Mouse (Mus musculus) megakaryocyte progenitor cell, adult 5-6 weeks (primary cell): ENCODE measurements around the gene Tsc1. TPM values are rescaled to one million over a fixed set of nuclear protein-coding genes. Genes with fewer than 3 reads are reported as not detected.

Experiments
- ATAC-seq: replicated peaks from 2 replicates; pipeline ENCODE4 v1.8.0; 2016; ENCODE audit warnings: mild to moderate bottlenecking, moderate TSS enrichment, inconsistent platforms; ENCODE audit not compliant: poor library complexity
- total RNA-seq, 2 experiments: library from RNA; stranded (forward) in 1 of 2; stranded (reverse) in 1 of 2; fragments of 157-497, 149-512 nt in 1 of 2; fragments of 200-1000 nt in 1 of 2; gene quantifications; 2 replicates each; pipeline versions ENCODE4 v1.2.3 to v1.2.4; 2015 to 2017

The Tsc1 gene
- total RNA-seq, 2 experiments from 2014 or later: 7.1 to 9.4 TPM

DNA sequence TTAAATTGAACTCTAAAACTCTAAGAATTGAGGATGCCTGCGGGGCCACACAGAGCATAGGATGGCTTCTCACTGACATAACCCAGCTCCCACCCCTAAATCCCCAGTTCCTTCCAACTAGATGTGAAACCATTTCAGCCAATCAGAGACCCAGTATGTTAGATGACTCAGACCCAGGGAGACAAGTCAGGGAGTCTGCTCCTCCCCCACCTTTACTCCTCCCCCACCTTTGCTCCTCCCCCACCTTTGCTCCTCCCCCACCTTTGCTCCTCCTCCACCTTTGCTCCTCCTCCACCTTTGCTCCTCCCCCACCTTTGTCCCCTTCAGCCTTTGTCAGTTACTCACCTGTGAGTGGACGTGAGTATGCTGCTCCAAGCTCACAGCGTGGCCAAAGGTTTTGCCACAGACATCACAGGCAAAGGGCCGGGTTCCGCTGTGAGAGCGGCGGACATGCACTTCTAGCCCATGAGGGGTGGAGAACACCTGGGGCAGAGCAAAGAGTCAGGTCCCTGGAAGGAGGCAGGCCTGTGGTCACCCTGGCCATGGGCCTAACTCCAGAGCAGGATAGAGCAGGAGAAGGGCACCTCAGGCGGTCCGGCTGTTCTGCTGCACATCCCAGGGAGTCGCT is 28.5 kb upstream of the Tsc1 start:
- ATAC-seq: no peak

DNA sequence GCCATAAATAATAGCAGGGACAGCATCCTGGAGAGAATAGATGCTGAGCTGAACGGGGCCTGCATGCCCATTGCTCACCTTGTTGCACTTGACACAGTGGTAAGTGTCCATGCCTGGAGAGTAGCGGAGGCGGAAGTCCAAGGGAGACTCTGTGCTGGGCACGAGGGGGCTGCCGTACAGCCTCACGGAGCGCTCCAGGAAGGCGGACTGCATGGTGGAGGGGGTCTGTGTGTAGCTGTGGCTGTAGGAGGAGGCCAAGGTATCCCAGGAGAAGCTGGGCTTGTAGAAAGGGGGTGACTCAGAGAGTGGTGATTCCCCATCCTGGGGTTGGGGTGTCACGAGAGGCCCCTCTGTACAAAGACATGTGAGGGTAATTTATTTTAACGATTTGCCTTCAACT is 27.4 kb upstream of the Tsc1 start:
- no peak for ATAC-seq

DNA sequence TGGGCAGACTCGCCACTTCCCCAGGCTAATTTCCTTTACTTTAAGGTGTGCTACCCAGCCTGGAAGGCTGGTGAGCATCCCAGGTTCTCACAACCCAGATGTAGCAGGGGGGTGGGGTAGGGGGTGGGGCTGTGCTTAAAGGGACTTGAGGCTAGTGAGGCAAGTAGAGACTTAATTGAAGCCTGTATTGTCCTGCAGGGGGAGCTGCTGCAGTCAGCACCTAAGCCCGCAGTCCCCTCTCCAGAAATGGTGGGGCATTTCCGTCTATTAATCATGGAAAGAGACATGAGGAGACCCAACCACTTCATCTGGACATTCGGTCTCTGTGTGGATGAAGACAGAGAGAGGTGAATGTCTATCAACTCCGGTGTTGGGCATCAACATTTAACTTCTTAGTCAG is 24.7 kb upstream of the Tsc1 start:
- peak; percentile 47 for ATAC-seq

DNA sequence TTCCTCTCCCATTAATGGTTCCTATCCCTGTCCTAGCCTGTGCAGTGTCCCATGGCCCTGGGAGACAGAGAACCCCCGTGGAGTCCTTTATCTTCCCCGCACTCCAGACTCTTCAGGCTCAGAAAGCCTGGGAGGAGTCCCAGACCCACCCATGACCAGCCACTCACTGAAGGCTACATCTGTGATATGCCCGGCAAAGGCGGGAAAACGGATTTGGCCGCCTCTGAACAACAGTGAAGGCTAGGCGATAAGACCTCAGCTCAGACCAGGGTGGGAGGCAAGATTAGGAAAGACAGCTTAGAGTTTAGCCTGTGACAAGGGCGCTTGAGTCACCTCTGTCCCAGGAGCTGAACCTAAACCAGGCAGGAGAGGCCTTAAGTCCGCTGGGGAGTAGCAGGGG is 24.2 kb upstream of the Tsc1 start:
- peak; percentile 45 for ATAC-seq

DNA sequence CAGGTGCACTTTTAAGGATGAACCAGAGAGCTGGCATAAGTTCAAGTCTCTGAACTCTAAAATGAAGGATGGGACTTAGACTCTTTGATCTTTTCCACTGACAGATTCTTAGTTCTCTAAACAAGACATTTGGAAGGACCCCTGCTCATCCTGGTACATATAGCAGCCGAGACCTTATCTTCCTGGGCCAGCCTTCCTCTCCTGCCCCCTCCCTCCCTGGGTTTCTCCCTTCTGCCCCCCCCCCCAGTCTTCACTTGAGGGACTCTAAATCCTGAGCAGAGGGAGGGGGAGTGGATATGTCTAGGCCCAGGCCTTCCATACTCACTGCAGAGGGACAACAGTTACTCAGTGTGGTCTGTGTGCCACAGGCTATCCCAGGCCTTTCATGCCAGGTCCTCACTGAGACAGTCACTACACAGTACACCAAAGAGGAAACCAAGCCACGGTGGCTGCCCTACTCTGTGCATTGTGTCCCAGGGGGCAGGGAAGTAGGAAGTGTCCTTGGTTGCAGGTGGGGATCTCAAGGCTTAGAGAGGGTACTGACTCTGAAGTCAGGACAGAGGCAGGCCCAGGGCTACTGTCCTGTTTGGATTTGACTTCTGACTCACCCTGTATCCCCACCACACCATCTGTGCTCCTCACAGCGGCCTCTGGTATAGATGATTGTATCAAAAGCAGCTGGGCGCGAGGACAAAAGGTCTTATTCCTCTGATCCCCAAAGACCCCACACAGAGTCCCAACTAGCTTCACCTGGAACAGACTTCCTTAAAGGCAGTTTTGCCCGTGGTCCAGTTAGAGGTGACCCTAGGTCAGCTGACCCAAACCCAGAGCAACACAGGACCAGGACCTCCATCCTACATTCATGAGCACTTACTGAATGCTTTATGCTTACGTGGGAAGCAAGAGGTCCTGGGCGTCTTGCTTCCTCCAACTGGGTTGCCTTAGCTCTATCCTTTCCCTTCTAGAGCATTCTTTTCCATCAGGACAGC is 23.2 kb upstream of the Tsc1 start:
- ATAC-seq: no peak

DNA sequence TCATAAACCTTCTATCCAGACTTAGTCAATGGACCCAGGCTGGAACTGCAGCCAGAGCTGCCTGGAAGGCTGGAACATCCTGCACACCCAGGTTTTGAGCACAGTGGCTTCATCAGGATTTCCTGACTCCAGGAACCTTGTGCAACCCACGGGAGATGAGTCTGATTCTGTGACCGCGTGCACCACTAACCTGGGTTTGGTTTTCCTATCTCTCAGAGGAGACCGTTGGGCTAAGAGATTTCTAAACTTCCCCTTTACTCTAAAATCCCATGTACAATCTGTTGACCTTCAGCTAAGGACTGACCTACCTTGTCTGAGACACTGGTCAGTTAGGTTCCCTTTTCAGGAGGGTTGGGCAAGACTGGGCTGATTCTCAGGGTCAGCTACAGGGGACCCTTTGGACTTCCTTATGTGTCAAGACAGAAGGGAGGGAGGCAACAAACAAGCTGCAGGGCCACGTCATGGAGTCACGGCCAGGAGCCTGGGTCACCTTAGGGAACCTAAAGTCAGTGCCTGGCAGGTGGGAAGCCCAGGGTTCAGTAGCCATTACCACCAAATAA is 22.2 kb upstream of the Tsc1 start:
- ATAC-seq: peak; percentile 8; the same call in 1 of the 2 replicates

DNA sequence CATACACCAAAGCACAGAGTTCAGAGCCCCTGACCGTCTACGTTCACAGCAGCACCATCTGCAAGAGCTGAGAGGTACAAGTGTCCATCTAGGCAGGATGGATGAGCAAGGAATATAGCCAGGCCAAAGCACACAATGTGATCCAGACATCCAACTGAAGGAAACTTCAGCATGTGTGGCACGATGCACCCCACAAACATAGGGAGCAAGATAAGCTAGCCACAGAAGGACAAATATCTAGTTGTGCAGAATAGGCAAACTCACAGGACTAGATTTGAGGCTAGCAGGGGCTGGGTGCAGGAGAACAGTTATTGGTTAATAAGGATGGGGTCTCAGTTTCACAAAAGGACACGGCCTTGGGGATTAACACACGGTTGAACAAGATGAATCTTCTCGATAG is 21.7 kb upstream of the Tsc1 start:
- ATAC-seq: no peak

DNA sequence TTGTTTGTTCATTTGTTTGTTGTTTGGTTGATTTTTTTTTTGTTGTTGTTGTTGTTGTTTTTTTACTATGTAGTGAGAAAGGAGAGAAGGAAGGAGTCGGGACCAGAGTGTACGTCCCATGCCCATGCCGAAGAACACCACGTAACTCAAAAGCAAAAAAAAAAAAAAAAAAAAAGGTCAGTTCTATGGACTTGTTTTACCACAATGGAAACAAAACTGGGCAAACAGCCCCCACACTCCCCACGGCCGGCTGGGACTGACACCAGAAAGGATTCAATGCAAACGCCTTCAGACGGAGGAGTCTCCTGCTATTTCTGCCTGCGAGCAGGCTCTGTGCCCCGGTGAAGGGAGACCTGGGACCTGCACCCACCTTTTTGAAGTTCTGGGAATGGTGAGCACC is 20.5 kb upstream of the Tsc1 start:
- no peak for ATAC-seq

DNA sequence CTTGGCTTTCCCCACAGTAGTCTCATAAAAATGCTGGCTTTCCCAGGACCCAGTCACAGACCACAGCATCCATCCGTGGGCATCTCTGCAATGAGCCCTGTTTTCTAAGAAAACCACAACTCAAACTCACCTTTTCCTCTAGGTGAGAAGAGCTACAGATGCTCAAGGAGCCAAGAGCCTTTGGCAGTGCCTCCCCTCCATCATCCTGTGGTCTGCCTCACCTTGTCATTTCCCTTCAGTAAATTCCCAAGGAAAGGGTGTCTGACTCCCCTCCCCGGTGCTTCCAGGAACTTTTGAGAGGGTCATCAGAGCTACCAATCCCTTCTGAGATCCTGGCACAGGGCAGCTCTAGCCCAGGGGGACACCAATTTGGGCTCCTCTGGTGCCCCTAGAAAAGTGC is 19.9 kb upstream of the Tsc1 start:
- no peak for ATAC-seq

DNA sequence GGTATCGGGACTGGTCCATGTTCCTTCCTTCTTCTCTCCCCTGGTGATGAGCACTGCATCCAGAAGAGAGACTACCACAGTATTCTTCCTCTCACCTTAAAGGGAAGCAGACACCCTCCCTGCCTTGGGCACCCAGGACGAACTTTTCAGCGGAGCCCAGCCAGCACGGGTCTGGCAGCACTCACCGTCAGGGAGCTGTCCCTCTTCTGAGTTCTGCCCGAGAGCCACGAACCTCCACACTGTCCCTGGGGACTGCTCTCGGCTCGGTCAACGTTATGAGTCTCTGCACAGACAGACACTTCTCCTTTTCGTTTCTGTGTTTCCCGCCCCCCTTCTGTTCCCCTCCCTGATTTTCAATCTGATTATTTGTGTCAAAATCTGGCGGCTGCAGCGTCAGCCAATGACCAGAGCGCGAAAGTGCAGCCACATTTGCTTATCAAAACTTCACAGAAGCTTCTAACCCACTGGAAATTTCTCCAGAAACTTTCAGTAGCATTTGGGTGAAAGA is 19.3 kb upstream of the Tsc1 start, which contains the start of gene Gfi1b:
Gene Gfi1b, minus strand, starts transcription at position 319 of the 508 bp plus-strand sequence.
- ATAC-seq: peak; percentile 56

DNA sequence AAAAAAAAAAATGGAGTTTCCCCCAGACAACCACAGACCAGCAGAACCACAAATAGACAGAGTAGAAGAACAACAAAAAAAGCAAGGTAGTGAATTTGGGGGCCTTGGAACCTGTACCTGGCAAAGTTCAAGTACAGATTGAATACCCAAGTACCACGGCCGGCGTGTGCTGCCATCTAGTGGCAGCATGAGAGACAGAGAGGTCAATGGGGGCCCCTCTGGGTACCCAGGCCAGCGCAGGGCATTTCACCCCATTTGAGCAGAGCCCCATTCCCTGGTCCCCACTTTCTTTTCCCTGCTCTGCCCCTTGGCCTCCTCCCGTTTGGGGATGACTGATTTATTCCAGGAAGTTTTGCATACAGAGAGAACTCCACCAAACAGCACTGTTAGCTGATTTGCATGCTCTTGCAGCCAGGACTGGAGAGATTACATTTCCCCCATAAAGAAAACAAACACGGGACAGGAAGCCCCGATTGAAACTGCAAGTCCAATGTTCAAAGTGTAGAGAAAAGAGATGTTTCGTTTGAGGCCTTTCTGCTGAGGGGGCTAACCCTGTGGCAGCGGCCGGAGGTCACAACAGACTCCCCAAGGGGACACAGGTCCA is 18.4 kb upstream of the Tsc1 start:
- peak; percentile 45 for ATAC-seq

DNA sequence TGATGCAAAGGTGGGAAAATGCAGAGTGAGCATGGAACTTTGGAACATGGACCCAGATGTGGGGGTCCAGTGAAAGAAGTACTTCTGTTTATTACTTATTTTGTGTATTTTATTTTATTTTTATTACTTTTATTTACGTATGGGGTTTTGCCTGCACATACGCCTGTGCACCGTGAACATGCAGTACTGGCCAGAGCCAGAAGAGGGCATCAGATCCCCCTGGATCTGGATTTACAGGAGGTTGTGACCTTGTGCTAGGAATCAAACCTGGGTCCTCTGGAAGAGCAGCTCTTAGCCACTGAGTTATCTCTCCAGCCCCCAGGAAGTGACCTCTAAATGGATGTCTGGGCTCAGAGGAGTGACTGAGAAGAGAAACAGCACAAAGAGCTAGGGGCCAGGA is 16.2 kb upstream of the Tsc1 start:
- no peak for ATAC-seq

DNA sequence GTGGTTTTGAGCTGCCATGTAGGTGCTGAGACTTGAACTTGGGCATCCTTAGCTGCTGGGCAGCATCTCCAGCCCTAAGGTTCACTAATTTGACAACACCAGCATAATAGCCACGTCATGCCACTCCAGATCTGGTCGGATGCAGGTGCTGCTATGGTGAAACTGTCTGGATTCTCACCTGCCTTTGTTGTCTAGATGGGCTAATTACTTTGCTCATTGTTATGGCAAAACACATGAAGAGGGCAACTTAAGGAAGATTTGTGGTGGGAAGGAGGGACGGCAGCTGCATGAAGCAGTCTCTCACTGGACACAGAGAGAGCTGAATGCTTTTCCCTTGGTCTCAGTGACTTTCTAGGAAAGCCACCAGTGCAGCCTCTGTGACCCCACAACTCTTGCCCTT is 15.0 kb upstream of the Tsc1 start:
- ATAC-seq: no peak

DNA sequence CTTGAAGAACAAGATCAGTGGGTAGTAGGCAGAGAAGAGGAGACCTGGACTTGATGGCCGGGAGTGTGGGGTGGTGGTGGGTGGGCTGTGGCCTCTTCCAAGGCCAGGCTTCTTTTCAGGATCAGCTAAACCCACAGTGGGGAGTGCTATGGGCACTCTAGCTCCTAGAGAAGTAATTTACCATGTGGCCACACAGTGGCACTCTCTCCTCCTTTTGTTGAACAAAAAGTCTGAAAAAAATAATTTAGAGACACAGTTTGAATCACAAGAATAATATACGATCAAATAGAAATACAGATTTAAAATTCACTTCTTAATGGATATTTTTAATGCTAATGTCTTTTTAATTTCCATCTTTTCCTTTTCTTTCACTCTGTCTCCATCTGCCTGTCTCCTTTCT is 13.0 kb upstream of the Tsc1 start:
- peak; percentile 44; the same call in 1 of the 2 replicates for ATAC-seq

DNA sequence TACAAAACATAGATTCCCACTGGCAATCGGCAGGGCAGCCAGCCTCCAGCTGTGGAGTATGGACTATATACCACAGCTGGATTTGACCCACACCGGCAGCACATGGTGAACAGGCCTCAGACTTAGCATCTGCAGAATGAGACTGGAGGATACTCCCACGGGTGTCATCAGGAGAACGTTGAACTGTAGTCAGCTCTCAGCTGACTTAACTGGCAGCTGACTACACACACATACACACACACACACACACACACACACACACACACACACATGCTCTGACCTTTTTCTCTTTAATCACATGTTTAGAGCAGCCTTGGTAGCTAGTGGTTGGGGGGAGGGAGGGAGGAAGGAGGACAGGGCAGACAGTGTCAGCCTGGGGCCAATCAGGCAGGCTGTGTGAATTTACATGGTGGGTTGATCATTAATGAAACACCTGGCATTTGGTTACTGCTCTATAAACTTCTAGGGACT is 11.1 kb upstream of the Tsc1 start:
- no peak for ATAC-seq

DNA sequence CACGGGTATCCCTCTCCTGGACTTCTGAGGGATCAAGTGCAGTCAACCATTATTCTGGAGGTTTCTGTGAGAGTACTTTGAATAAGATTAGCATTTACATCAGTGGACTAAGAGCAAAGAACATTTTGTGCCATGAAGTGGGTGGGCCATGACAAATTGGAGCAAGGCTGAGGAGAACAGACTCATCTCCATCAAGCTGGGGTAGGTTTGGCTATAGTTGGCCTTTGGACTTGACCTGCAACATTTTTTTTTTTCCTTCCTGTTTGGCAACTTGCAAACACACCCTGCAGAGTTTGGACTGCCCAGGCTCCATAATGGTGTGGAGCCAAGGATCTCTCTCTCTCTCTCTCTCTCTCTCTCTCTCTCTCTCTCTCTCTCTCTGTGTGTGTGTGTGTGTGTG is 8.4 kb upstream of the Tsc1 start:
- ATAC-seq: no peak

DNA sequence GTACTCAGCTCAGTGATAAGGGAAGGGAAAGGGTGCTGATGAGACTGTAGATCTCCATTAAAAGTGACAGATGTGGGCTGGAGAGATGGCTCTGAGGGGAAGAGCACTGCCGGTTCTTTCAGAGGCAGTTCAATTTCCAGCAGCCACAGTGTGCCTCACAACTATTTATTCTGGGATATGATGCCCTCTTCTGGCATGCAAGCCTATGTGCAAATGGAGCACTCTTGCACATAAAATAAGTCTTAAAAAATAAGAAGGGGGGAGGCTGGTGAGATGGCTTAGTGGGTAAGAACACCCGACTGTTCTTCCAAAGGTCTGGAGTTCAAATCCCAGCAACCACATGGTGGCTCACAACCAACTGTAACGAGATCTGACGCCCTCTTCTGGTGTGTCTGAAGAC is 7.9 kb upstream of the Tsc1 start:
- peak; percentile 31; the same call in 1 of the 2 replicates for ATAC-seq

DNA sequence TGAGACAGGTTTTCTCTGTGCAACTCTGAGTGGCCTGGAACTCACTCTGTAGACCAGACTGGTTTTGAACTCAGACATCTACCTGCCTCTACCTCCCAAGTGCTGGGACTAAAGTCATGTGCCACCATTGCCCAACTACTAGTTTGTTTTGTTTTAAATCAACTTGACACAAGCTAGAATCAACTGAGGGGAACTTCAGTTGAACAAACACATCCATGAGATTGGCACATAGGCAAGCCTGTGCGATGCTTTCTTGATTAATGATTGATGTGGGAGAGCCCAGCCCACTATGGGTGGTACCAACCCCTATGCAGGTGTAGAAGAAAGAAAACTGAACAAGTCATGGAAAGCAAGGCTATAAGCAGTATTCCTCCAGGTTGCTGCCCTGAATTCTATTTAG is 5.8 kb upstream of the Tsc1 start:
- no peak for ATAC-seq

DNA sequence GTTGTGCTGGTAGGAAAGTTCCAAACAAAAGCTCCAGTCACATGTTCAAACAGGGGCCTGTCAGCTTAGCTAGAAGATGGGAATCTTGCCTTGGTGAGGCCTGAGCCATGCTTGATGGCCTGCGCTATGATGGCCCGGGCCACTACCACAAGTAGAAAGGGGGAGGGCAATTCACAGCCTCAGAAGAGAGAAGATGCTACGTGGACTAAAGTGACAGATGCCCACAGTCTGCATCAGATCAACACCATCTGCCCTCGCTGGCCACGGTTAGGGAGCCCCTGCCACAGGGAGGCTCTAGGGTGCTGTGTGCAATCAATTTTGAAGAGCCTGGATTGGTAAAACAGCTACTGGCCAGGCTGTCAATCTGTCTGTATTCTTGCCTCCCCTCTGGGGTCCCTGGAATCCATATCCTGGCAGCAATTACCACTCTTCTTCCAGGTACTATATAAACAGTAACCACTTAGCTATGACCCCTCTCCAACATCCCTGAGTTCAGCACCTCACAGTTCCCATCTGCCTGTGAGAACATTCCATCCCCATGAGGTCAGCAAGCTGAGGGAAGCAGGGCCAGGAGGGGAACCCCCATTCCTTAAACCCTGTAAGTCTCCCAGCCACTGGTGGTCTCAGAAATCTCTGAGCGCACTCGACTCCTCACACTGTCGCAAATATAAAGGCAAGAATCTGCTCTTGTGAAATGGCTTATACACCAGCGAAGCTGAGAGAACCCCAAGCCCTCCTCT is 3.8 kb upstream of the Tsc1 start:
- ATAC-seq: no peak

DNA sequence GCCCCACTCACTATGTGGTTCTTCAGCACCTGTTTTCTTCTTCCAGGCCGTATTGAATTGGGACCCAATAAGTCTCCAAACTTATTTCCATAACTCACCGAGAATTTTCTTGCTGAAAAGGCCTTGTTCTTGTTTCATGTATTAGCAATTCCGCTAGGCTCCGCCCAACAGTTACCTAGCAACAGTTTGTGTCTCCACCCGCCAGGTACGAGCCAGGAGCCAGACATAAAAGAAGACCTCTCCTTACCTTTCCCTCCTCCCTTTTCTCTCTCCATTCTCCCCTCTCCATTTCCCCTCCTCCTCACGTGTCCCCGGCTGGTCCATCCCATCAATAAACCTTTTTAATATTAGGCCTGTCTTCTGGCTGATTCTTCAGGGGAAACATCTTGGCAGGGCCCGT is 2.7 kb upstream of the Tsc1 start:
- ATAC-seq: no peak
